Comparison of ENCODE assay signal across 10 mouse cellular contexts in genomic region chr10:53414092-53415085, GRCm38 (mm10). TPM values are rescaled to one million over a fixed set of nuclear protein-coding genes. Genes with fewer than 3 reads are reported as not detected.
A peak's percentile ranks its signal among the peaks of the same experiment; 100 is the strongest.
DNase-seq lines count a peak whose midpoint lies in the region; ATAC-seq and TF ChIP-seq lines count a peak whose summit lies in the region.
"Had no signal": no experiment of that assay in that cellular context is flagged by ENCODE, and none has a peak within 500 bp of the region (broad histone marks: within the 10 kb centered on the region; RNA-seq: fewer than 3 reads in every experiment).

No protein-coding gene starts in this region.

- no peaks in the 10 kb centered on the region for H3K36me3 ChIP-seq in heart, embryonic 15.5 days

- WGBS in heart, embryonic 15.5 days, result 47% methylated on average over 6 of the region's 6 CpGs

- H3K9ac ChIP-seq in heart, embryonic 15.5 days, result no peak overlapping the region

- intact Hi-C loops in heart, postnatal 36 days (cut with DNase I), result loop anchor here (2.0 kb wide), 1 partner anchor 16 kb away; no protein-coding TSS in a partner anchor

- no peaks in the 10 kb centered on the region for H3K9me3 ChIP-seq in heart, embryonic 15.5 days (replicated peaks)

- DNase-seq in heart, adult 11 months, result peak; percentile 95
- no peak for DNase-seq in heart, postnatal 36 days
- peak; percentile 66 for DNase-seq in brain, embryonic 14.5 days (ENCODE audit: low read depth)
- DNase-seq in cerebellum, adult 9-10 months, result no peak
- DNase-seq in urinary bladder, adult 18-20 months (ENCODE audit: low spot score in 2 of 2), result no peak
- no peak for DNase-seq in cerebellum, adult 11-12 months
- DNase-seq: adrenal gland, postnatal 36 days; kidney, postnatal 25 days had no signal

- H3K4me3 ChIP-seq in heart, embryonic 15.5 days, result no peak overlapping the region

- no peak for TF ChIP-seq POLR2A in brain, embryonic 14.5 days (IDR thresholded peaks at IDR 0.05; ENCODE audit: borderline replicate concordance, extremely low read depth, insufficient read depth, insufficient read length, poor library complexity, severe bottlenecking)

- ATAC-seq in heart, embryonic 15.5 days (replicated peaks; ENCODE audit: insufficient number of reproducible peaks, insufficient read depth, low FRiP score, low read depth), result no peak; the same call in 1 of the 2 replicates
- ATAC-seq in megakaryocyte, adult 5-6 weeks (ENCODE audit: poor library complexity, severe bottlenecking), result peak; percentile 66

- H3K27ac ChIP-seq in heart, embryonic 15.5 days, result peak overlapping the region; percentile 56

- no peak overlapping the region for H3K4me2 ChIP-seq in heart, embryonic 15.5 days

- H3K4me1 ChIP-seq in heart, embryonic 15.5 days (replicated peaks), result peaks cover 22% of the 10 kb centered on the region

- TF ChIP-seq CTCF in brain, embryonic 14.5 days (IDR thresholded peaks at IDR 0.05; ENCODE audit: borderline replicate concordance, extremely low read depth, insufficient read depth, insufficient read length), result no peak

- no peaks in the 10 kb centered on the region for H3K27me3 ChIP-seq in heart, embryonic 15.5 days

RNA-seq across cellular contexts. Expression of gene Cep85l, which starts 34.6 kb away (rescaled TPM):
- total RNA-seq in heart, postnatal 36 days (2021), result 10 to 100 TPM; 15.4 to 17.5 TPM
- 7.5 and 7.9 TPM in 2 replicates for polyA plus RNA-seq in brain, embryonic 14.5 days (2012; rRNA removed)
- 5.1 TPM in 2 replicates for polyA plus RNA-seq in heart, embryonic 15.5 days (2015; fragmentation: Nextera tagmentation; extraction: Ambion mirVana)
- 24.1 and 24.6 TPM in 2 replicates for total RNA-seq in megakaryocyte, adult 5-6 weeks (2015)
- total RNA-seq in megakaryocyte, adult 5-6 weeks (2017), result 32.9 and 33.4 TPM in 2 replicates

Comparison
In these comparisons a context has a peak if more than half of its experiments do, and no peak if none do; other contexts are left out.
1. DNase-seq: peak in heart, adult 11 months (single experiment) and brain, embryonic 14.5 days (single experiment); none in heart, postnatal 36 days (0 of 2), cerebellum, adult 9-10 months (single experiment), urinary bladder, adult 18-20 months (0 of 2) and cerebellum, adult 11-12 months (single experiment).